Mouse (Mus musculus) kidney, embryonic 15.5 days (tissue): ENCODE data around the gene Fbxo30. TPM values are rescaled to one million over a fixed set of nuclear protein-coding genes. Genes with fewer than 3 reads are reported as not detected.
"Not testable (repeated sequence)": the region's sequence is repeated elsewhere in the genome, so short reads cannot be mapped to it uniquely, and the experiment has no call there.

Source experiments
- ATAC-seq: fragments of 200-750 bp; cut with Nextera tagmentation; replicated peaks from 2 replicates; pipeline ENCODE4 v1.8.0; 2017; ENCODE audit warnings: moderate TSS enrichment; ENCODE audit not compliant: low FRiP score
- H3K27ac ChIP-seq: fragments of 300-500 bp; sonication (generic); 2 replicates; pipeline ENCODE4 v1.5.1; 2015; ENCODE audit warnings: mild to moderate bottlenecking, inconsistent platforms
- H3K27me3 ChIP-seq: fragments of 300-500 bp; sonication (generic); 2 replicates; pipeline ENCODE4 v1.6.1; 2015; ENCODE audit warnings: inconsistent platforms
- H3K36me3 ChIP-seq: fragments of 300-500 bp; sonication (generic); 2 replicates; pipeline ENCODE4 v1.6.1; 2015; ENCODE audit warnings: inconsistent platforms
- H3K4me1 ChIP-seq: fragments of 300-500 bp; sonication (generic); 2 replicates; pipeline ENCODE4 v1.6.1; 2015; ENCODE audit warnings: inconsistent platforms
- H3K4me2 ChIP-seq: fragments of 300-500 bp; sonication (generic); 2 replicates; pipeline ENCODE4 v1.6.1; 2015; ENCODE audit warnings: moderate library complexity, mild to moderate bottlenecking, inconsistent platforms
- H3K4me3 ChIP-seq: fragments of 300-500 bp; sonication (generic); replicated peaks from 2 replicates; pipeline ENCODE4 v1.5.1; 2015; ENCODE audit warnings: mild to moderate bottlenecking, inconsistent platforms
- H3K9ac ChIP-seq: fragments of 300-500 bp; sonication (generic); 2 replicates; pipeline ENCODE4 v1.6.1; 2015; ENCODE audit warnings: mild to moderate bottlenecking, inconsistent platforms
- H3K9me3 ChIP-seq: fragments of 300-500 bp; sonication (generic); replicated peaks from 2 replicates; pipeline ENCODE4 v1.6.1; 2016; ENCODE audit warnings: inconsistent platforms
- WGBS: fragments of 180-500 bp; shearing (Covaris S2); methylation state at CpG from one replicate; pipeline ENCODE4 v1.1.7; 2015; ENCODE audit warnings: mixed read lengths; 5-methylcytosine and 5-hydroxymethylcytosine counted together
- polyA plus RNA-seq: library from polyadenylated mRNA; unstranded; fragments of >200 nt; fragmentation: Nextera tagmentation; extraction: Ambion mirVana; gene quantifications from 2 replicates; pipeline ENCODE4 v1.2.1, GENCODE M21; 2015

The Fbxo30 gene
- polyA plus RNA-seq, 1 experiment from 2014 or later = 36.0 TPM

DNA sequence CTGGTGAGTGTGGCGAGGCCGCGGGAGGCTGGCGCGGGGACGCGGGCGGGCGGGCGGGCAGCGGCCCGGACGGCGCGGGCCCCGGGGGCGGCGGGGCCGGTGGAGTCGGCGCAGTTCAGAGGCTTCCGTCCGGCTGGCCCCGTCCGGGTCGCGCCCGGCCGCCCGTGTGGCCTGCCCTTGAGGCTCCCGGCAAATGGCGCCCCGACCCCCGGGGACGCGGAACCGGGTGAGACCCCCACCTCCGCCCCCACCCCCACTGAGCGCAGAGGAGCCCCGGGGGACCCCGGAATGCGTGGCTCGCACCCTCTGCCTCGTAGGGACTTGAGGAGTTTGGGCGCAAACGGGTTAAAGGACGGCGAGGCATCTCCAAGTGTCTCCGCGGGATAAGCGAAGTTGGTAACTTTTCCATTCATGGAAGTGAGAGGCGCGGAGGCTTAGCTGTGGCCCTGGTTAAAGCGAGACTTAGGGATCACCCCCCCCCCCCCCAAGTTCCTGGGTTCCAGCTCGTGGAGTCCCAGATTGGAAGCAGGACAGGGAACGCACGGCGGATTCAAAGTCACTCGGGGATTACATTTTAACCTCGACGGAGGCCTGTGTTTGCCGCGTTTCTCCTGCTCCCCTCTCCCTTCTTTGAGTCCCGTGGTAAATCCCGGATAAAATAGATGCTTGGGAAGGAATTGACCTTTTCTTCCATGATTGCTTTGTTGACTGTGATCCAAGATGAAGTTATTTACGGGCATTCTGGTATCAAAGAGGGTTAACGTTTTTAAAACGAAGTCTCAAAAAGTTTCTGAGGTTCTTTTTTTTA lies 572 bp downstream of the Fbxo30 start:
- peak; percentile 72 for ATAC-seq
- Histone ChIP-seq H3K4me3 (peak overlapping the region; percentile 80), H3K27ac (peak overlapping the region; percentile 100), H3K27me3 (no peaks in the 10 kb centered on the region), H3K9ac (peak overlapping the region; percentile 93), H3K36me3 (no peaks in the 10 kb centered on the region), H3K9me3 (no peaks in the 10 kb centered on the region), H3K4me1 (peaks cover 4% of the 10 kb centered on the region), H3K4me2 (peak overlapping the region; percentile 94)
- under 1% methylated on average over 68 of the region's 68 CpGs for WGBS

DNA sequence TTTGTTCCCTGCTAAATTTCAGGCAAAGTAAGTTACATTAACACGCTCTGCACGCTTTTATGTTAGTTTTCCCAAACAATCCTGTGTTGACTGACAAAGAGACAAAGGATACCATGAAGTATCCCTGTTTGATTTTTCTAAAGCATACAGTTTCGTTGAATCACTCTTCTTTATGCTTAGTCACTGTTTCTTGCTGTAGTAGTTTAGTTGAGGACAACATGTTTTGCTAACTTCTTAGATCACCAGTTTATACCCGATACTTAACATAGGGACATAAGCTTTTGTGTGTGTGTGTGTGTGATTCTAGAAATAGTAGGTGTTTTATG lies 1.1 kb downstream of the Fbxo30 start:
- WGBS = under 1% methylated on average over 4 of the region's 4 CpGs
- no peak for ATAC-seq
- H3K4me2 ChIP-seq = peak overlapping the region; percentile 94
- H3K27ac ChIP-seq = peak overlapping the region; percentile 100
- H3K4me1 ChIP-seq = peaks cover 4% of the 10 kb centered on the region
- H3K27me3 ChIP-seq = no peaks in the 10 kb centered on the region
- H3K9me3 ChIP-seq = no peaks in the 10 kb centered on the region
- no peaks in the 10 kb centered on the region for H3K36me3 ChIP-seq
- H3K9ac ChIP-seq = peak overlapping the region; percentile 93
- H3K4me3 ChIP-seq = peak overlapping the region; percentile 80

DNA sequence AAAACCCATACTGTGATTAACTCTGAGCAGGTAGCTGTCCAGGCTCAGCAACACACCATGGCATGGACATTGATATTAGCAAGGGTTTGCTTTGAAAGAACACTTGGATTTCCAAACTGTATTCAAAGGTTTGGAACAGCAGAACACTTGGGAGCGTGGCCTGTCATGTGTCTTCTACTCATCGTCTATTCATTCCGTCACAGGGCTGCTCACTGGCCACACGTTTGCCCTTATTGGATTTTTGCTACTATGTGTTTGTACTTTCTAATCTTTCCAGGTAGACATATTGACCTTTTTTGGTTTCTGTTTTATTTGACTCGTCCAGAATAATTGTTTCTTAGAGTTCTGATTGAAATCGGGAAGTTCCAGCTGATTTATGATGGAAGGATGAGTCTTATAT lies 17.3 kb downstream of the Fbxo30 start:
- Histone ChIP-seq H3K4me3 (no peak overlapping the region), H3K9me3 (no peaks in the 10 kb centered on the region), H3K27me3 (no peaks in the 10 kb centered on the region), H3K4me1 (peaks cover 8% of the 10 kb centered on the region; the same call in 1 of the 2 replicates), H3K4me2 (no peak overlapping the region), H3K9ac (no peak overlapping the region), H3K27ac (no peak overlapping the region), H3K36me3 (peaks cover 19% of the 10 kb centered on the region)
- ATAC-seq = no peak
- 91% methylated on average over 6 of the region's 6 CpGs for WGBS

DNA sequence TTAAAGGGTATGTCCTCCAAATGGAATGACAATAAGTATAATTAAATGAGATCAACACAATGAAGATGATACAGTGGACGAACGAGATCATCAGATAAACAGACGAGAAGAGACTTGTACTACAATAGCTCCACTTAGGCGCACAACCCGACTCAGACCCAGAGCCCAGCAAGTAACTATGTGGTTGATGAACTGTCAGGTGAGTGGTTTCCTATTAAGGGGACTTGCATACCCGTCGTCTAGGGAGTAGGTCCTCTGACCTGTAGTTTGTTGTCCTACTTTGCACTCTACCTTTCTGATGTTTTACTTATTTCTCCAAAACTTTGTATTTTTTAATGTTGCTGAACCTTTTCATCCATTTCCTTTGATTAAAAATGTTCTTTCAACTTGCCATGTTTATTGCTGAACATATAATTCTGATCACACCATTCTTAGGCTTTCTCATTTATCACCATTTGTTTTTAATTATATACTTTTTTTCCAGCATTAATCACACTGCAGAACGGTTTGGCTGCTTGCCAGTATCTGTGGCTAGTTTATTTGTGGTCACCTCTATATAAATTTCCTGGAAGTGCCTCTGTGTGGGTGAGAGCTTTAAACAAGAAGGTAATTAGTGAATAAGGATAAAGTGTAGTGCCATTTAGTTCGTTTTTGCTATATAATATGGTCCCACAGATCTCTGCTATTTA lies 24.4 kb downstream of the Fbxo30 start:
- WGBS = 63% methylated on average over 9 of the region's 9 CpGs
- no peaks in the 10 kb centered on the region for H3K36me3 ChIP-seq
- H3K4me3 ChIP-seq = no peak overlapping the region
- ATAC-seq = no peak
- H3K9me3 ChIP-seq = no peaks in the 10 kb centered on the region
- H3K4me1 ChIP-seq = 0 out of 2 replicates have a peak, but pooled peaks cover 9% of the 10 kb centered on the region
- H3K4me2 ChIP-seq = no peak overlapping the region
- no peaks in the 10 kb centered on the region for H3K27me3 ChIP-seq
- H3K27ac ChIP-seq = no peak overlapping the region; the same call in 1 of the 2 replicates
- H3K9ac ChIP-seq = no peak overlapping the region

DNA sequence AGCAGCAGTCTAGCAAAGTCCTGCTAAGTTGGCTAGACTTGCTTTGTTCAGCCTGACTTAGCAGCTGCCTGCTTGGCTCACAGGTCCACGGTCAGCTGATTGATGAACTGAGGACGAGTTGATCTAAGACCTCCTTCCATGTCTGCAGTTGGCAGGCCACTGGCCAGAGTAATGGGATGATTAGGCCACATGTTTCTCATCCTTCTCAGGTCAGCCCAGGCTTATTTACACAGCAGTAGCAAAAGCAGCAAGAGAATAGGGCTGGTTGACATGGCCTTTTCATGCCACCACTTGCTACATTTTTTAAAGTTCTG lies 24.9 kb downstream of the Fbxo30 start:
- H3K9ac ChIP-seq = no peak overlapping the region
- no peak overlapping the region for H3K4me3 ChIP-seq
- H3K27me3 ChIP-seq = no peaks in the 10 kb centered on the region
- H3K36me3 ChIP-seq = no peaks in the 10 kb centered on the region
- H3K9me3 ChIP-seq = no peaks in the 10 kb centered on the region
- no peak overlapping the region for H3K4me2 ChIP-seq
- peak; percentile 77; the same call in 1 of the 2 replicates for ATAC-seq
- H3K4me1 ChIP-seq = 0 out of 2 replicates have a peak, but pooled peaks cover 9% of the 10 kb centered on the region
- no peak overlapping the region; the same call in 1 of the 2 replicates for H3K27ac ChIP-seq
- 14% methylated on average over 2 of the region's 2 CpGs for WGBS

DNA sequence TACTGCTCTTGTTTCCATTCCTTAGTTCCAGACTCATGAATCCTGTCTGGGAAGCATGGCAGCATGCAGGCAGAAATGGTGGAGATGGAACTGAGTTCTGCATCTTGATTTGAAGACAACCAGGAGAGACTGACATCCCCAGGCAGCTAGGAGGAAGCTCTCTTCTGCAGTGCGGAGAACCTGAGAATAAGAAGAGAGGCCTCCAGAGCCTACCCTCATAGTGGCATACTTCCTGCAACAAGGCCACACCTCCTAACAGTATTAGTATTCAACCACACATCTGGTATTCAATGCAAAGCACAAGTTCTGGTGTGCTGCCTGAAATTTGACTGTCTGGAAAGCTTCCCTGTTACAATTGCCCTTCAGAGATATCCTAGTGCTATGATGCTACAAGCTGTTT lies 28.7 kb downstream of the Fbxo30 start:
- ATAC-seq = no peak

DNA sequence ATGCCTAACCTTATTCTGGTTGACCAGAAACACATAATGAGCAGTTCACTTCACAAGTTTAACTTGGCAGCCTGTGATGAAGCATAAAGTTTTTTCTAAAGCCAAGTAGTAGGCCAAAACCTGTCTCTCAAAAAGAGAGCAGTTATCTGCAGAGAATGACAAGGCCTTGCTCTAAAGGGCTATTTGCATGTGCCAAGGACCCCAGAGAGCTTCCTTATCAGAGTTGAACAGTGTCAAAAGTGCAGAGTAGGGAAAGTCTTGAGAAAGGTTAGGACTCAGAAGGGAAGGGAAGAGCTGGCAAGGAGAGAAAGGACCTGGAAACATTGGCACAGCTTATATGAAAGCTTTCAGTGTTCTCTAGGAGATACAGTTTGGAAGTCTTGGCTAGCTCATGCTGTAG lies 29.4 kb downstream of the Fbxo30 start:
- no peaks in the 10 kb centered on the region for H3K9me3 ChIP-seq
- H3K9ac ChIP-seq = no peak overlapping the region
- no peaks in the 10 kb centered on the region for H3K36me3 ChIP-seq
- H3K27me3 ChIP-seq = no peaks in the 10 kb centered on the region
- H3K27ac ChIP-seq = no peak overlapping the region
- 0 out of 2 replicates have a peak, but pooled peaks cover 6% of the 10 kb centered on the region for H3K4me1 ChIP-seq
- no peak for ATAC-seq
- no peak overlapping the region for H3K4me2 ChIP-seq
- H3K4me3 ChIP-seq = no peak overlapping the region

More for the DNA sequence above, 28.7 kb downstream of the Fbxo30 start:
- H3K4me2 ChIP-seq = no peak overlapping the region
- WGBS = 96% methylated on average over 1 of the region's 1 CpGs
- no peak overlapping the region for H3K27ac ChIP-seq
- H3K4me1 ChIP-seq = 0 out of 2 replicates have a peak, but pooled peaks cover 9% of the 10 kb centered on the region
- no peaks in the 10 kb centered on the region for H3K9me3 ChIP-seq
- no peak overlapping the region for H3K4me3 ChIP-seq
- no peak overlapping the region for H3K9ac ChIP-seq
- no peaks in the 10 kb centered on the region for H3K27me3 ChIP-seq
- H3K36me3 ChIP-seq = no peaks in the 10 kb centered on the region

DNA sequence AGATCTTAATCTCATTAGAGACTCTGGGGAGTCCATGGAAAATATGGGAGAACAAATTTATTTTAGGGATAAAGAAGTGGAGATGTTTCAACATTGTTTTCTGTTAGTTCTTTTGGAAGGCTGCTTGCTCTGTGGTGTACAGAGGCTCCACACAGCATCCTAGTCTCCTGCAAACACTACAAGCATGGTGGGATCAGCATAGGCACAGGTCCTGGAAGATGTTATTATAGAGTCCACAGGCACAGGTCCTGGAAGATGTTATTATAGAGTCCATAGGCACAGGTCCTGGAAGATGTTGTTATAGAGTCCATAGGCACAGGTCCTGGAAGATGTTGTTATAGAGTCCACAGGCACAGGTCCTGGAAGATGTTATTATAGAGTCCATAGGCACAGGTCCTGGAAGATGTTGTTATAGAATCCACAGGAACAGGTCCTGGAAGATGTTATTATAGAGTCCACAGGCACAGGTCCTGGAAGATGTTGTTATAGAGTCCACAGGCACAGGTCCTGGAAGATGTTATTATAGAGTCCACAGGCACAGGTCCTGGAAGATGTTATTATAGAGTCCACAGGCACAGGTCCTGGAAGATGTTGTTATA lies 36.8 kb downstream of the Fbxo30 start:
- H3K9me3 ChIP-seq, H3K4me3 ChIP-seq, ATAC-seq, H3K4me2 ChIP-seq, H3K27me3 ChIP-seq, H3K4me1 ChIP-seq, H3K36me3 ChIP-seq, H3K27ac ChIP-seq, H3K9ac ChIP-seq: not testable (repeated sequence)

DNA sequence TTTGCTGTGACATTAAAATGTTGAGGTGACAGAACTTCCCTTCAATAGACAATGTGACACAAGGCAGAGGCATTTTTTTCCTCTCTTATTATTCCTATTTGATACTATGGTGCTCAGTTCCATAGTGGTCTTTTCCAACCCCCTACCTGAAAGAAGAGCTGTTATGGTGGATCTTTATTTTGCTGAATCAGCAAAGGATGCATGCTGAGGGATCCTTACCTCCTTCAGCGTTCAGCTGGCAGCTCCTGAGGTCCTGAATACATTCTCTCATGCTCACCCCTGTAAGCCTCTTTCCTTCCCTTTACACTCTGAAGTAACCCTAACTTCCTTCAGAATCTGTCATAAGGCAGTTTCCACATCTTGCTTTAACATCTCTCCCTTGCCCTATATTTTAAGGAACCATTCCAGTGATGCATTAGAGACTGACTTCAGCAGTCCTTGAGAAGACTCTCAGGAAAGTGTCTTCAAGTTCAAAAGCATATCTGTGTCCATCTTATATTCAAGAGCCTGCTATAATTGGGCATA lies 38.4 kb downstream of the Fbxo30 start:
- H3K27me3 ChIP-seq = no peaks in the 10 kb centered on the region
- H3K9me3 ChIP-seq = no peaks in the 10 kb centered on the region
- no peak for ATAC-seq
- no peak overlapping the region for H3K27ac ChIP-seq
- no peak overlapping the region for H3K4me3 ChIP-seq
- H3K36me3 ChIP-seq = no peaks in the 10 kb centered on the region
- H3K4me2 ChIP-seq = no peak overlapping the region
- H3K4me1 ChIP-seq = no peaks in the 10 kb centered on the region
- H3K9ac ChIP-seq = no peak overlapping the region
- 76% methylated on average over 1 of the region's 1 CpGs for WGBS

DNA sequence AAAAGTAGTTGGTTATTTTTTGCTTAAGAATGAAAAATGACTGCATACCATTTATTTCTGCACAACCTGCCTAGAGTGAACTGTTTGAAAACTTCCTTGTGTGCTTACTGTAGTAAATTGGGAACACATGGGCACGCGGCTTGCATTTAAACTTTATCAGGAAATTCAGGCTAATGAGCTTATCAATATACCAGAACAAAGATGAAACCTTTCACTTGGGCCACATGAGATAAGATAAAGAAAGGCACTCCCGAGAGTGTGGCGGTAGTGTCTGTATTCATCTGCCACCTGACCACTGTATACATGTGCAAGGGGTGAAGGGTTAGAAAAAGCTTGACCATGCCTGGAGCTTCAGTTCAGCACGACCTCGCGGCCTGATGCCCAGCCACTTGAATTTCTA lies 41.2 kb downstream of the Fbxo30 start:
- ATAC-seq = no peak
- 84% methylated on average over 7 of the region's 7 CpGs for WGBS
- H3K9me3 ChIP-seq = no peaks in the 10 kb centered on the region
- no peak overlapping the region for H3K4me2 ChIP-seq
- H3K4me3 ChIP-seq = no peak overlapping the region
- H3K4me1 ChIP-seq = no peaks in the 10 kb centered on the region
- H3K36me3 ChIP-seq = no peaks in the 10 kb centered on the region
- H3K27me3 ChIP-seq = no peaks in the 10 kb centered on the region
- H3K9ac ChIP-seq = no peak overlapping the region
- H3K27ac ChIP-seq = no peak overlapping the region

DNA sequence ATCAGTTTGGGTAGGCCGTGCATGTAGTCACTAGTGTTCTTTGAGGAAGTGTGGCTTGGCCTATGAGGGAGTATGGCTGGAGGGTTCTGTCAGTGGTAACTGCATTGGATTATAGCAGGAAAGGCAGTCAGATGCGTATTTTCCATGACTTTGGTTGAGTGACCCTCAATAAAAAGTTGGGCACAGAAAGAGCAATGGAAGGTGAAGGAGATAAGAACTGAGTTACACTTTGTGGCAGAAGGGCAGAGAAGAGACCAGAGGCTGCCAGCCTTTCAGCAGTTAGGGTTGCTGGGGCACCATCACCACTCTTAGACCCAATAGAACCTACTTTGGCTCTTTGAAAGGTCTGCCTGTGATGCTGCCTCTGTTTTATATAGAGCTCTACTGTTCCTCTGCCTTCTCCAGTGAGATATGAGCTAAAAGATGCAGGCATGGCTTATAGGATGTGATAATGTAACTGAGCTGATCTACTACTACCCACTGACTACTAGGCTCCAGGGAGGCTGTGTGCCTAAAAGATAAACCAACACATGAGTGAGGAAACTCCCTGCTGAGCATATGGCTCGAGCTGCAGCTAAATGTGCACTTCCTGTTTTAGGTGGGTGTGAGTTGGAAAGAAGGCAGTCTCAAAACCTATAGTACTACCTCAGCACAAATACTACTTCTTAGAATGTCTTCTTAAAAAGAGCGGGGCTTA lies 42.2 kb downstream of the Fbxo30 start:
- Histone ChIP-seq H3K36me3 (no peaks in the 10 kb centered on the region), H3K4me3 (no peak overlapping the region), H3K9me3 (no peaks in the 10 kb centered on the region), H3K4me1 (no peaks in the 10 kb centered on the region), H3K4me2 (no peak overlapping the region), H3K27me3 (no peaks in the 10 kb centered on the region), H3K9ac (no peak overlapping the region), H3K27ac (no peak overlapping the region)
- no peak; the same call in 1 of the 2 replicates for ATAC-seq
- 72% methylated on average over 4 of the region's 4 CpGs for WGBS

DNA sequence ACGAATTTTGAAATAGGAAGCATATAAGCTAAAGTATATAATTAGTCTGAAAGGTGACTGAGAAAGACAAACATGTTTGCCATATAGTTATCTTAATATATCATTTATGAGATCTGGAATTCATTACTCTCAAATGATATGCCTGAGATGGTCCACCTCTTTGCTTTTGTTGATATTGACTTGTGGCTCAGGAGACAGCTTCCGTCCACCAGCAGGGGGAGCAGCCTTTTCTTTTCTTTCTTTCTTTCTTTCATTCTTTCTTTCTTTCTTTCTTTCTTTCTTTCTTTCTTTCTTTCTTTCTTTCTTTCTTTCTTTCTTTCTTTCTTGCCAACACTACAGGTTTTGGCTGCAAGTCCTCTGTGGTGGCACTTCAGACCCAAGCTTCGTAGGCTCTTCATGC lies 45.4 kb downstream of the Fbxo30 start:
- no peak overlapping the region for H3K27ac ChIP-seq
- ATAC-seq = no peak
- no peaks in the 10 kb centered on the region for H3K4me1 ChIP-seq
- H3K27me3 ChIP-seq = no peaks in the 10 kb centered on the region
- H3K4me2 ChIP-seq = no peak overlapping the region
- H3K4me3 ChIP-seq = no peak overlapping the region
- 90% methylated on average over 3 of the region's 3 CpGs for WGBS
- H3K36me3 ChIP-seq = no peaks in the 10 kb centered on the region
- H3K9ac ChIP-seq = no peak overlapping the region
- no peaks in the 10 kb centered on the region for H3K9me3 ChIP-seq
